Mouse (Mus musculus): ENCODE measurements at regions not wholly inside any gene's neighbourhood (a gene's known extent, or its start where the extent isn't known, plus 50 kb on each side); places are given as distances from the start of the nearest gene placed in this dataset.

DNA sequence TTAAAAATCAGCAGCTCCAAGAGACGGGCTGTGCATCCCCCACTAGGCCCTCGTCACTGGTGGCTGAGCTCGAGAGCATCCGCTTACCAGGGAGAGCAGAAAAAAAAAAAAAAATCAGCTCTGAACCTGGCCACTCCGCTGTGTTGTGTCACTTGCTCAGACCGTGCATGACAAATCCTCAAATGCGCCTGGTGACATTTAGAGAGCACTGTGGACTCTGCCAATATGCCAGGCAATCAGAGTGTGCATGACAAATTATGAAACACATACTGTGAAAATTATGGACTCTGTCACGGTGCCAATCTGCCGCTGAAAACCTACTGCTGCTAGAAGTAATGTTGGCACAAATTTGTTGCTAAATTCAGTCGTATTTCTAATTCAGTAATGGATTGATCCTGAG is 797.4 kb downstream of the Robo1 start:
- TF ChIP-seq CTCF (IDR thresholded peaks at IDR 0.05; ENCODE audit: borderline replicate concordance, insufficient read depth, low read length) (no peak), POLR2A (IDR thresholded peaks at IDR 0.05; ENCODE audit: low read depth, low read length) (no peak)

Data from embryonic fibroblast, embryonic 13.5 days (primary cell).